Mouse (Mus musculus) gastrocnemius, postnatal 10 days (tissue): ENCODE data around the gene Crocc2. TPM values are rescaled to one million over a fixed set of nuclear protein-coding genes. Genes with fewer than 3 reads are reported as not detected.

Experiments used
- DNase-seq: peaks from one replicate; pipeline ENCODE4 v3.0.0; 2021; ENCODE audit warnings: mixed read lengths
- total RNA-seq, 2 experiments: library from RNA; stranded (reverse); gene quantifications; 2 replicates each; pipeline ENCODE4 v1.2.3; 2021

Crocc2 gene
- total RNA-seq, 2 experiments from 2014 or later, result 0.05 TPM; not detected in 1

DNA sequence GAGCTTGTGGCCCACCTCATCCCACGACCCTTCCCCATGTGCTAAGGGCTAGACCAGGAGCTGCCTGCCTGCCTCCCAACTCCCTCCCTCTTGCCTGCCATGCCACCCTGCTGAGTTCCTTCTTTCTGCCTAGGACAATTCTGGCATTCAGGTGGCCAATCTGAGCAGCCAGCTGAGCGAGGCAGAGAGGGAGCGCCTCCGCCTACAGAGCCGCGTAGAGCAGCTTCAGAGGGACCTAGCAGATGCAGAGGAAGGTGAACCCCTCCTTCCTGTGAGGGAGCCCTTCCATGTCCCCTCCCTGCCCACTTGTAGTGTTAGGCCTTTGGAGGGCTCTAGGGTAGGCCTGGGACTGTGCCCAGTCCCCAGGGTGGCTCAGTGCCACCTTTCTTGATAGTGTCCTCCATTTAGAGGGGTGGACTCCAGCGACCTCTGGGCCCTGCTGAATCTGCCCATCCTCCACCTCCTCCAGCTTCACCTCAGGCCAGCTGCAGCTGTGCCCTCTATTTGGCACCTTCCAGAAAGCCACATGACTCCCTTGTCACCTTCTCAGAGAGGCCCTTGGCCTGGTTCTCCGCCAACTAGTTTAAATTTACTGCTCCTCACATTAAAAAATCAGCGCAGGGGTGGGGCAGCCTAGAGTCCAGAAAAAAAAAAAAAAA lies 48.4 kb downstream of the Crocc2 start:
- DNase-seq, result no peak

DNA sequence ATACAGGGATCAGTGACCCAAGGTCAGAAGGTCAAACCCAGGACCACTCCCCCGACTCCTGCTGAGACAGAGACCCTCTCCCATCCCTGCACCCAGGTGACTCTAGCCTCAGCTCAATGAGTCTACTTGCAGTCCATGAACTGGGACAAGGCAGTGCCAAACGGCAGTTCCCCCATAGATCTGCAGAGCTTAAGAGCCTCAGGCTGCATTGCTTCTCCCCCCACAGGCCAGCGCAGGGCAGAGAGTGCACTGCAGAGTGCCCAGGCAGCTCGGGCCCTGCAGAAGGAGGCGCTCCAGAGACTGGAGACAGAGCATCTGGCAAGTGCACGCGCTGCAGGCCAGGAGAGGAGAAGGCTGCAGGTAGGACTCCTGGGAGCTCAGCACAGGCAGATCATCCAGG lies 49.0 kb downstream of the Crocc2 start:
- no peak for DNase-seq

DNA sequence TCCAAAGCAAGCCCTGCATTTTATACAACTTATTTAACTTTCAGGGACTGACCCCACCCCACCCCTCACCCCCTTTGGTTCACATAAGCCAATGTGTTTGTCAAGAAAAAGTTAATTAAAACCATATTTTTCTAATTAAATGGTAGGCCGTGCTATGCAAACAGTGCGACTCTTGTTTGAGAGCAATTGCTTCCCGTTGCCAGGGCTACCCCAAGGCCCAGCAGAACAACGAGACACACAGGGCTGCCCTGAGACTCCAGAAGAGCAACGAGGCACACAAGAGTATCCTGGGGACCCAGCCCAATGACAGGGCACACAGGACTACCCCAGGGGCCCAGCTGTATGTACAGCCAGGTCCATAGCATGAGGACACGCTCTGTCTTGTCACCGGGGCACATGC lies 52.3 kb downstream of the Crocc2 start:
- no peak for DNase-seq

DNA sequence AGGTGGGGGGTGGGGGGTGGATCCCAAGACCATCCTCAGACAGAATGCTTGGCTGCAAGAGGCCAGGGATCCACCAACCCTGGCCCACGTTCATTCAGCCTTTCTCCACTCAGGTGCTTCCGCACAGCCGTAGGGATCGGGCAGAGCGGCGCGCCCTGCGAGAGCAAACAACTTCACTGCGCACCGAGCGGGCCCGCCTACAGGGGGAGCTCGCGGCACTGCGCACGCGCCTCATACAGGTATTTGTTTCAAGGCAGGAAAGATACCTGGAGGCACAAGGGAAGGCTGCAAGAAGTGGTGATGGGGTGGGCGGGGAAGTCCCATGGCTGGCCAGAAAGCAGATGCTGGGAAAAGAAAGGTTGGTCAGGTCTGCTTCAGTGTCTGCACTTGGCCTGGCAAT lies 55.4 kb downstream of the Crocc2 start:
- DNase-seq, result peak; percentile 67

DNA sequence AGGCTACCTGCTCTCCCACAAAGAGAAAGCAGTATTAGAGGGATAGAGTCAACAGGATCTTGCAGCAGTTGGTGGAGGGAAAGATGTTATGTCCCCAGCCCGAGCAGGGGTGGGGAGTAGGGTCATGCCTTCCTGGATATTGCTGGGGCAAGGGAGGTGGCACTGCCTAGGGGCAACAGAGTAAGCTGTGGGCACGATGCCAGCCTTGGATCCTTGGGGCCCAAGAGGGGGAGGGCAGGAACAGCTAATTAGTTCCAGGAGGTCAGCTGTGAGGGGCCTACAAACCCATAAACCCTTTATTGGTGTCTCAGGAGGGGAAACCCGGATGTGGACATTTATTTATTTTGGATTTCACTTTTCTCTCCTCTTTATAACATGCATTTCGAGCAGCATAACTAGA lies 56.7 kb downstream of the Crocc2 start:
- no peak for DNase-seq

DNA sequence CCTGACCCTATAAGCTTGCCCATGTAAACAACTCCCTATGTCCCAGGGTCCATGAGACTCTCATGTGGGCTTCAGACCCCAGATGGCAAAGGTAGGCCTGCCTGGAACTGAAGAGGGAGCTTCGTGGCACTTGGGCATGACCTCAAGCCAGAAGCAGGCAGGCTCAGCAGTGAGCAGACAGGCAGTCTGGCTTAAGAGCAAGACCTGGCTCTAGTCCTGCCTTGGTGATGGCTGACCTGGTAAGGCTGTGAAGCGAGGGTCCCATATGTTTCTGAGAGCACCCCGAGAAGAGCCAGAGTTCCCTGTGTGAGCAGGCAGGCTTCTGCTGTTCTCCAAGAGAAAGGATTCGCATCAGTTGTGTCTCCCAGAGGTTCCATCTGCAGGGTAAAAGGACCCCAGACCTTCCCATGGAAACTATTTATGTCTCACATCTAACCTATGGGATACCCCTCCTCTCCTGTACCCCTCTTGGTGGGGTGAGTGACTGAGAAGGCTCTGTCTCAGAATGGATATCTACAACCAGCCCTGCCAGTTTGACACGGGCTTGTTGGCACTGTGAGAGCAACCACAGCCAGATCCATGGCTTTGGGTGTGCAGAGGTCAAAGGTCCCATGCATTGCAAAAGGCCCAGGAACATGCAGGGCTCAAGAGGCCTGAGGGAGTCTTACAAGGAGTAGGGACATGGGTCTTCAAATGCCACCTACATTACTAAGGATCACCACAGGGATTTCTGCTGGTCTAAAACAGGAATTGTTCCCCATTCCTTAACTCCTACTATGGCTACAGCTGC lies 57.4 kb downstream of the Crocc2 start:
- no peak for DNase-seq

DNA sequence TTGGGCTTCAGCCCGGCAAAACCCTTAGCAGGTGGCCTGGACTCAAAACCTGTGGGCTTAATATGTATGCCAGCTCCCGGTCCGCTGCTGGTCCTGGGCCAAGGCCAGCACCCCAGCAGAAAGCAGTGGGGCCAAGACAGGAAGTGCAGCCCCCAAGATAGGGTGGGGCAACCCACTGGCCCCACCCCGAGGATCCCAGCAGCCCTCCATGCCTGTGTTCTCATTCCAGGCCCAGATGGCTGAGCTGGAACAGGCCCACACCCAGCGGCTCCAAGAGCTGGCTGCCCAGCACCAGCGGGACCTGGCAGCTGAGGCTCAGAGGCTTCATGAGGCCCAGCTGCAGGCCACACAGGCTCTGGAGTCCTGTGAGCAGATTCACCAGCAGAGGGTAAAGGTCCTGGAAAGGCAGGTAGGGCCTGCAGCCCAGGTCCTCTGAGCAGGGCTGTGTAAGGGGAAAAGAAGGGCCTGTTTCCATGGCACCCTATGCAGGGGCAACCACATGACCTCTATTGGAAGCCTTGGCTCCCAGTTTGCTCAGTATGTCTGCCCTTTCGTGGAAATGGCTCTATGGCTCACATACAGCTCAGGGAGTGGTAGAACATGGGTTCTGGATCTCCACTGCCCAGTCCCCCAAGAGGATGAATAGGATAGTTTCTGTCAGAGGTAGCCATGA lies 58.9 kb downstream of the Crocc2 start:
- peak; percentile 45 for DNase-seq

DNA sequence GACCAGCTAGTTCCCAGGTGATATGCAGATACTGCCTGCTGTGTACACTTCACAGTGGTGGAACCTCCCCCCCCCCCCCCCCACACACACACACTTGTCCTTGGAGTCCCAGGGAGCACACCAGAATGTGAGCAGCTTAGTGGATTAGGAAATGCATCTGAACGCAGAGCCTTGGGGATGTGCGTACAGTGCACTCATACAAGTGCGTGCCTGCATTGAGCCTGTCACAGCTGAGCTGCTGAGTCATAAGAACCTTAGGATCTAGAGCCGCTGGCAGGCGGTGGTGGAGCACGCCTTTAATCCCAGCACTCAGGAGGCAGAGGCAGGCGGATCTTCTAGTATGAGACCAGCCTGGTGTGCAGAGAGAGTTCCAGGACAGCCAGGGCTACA lies 59.4 kb downstream of the Crocc2 start:
- DNase-seq, result no peak

DNA sequence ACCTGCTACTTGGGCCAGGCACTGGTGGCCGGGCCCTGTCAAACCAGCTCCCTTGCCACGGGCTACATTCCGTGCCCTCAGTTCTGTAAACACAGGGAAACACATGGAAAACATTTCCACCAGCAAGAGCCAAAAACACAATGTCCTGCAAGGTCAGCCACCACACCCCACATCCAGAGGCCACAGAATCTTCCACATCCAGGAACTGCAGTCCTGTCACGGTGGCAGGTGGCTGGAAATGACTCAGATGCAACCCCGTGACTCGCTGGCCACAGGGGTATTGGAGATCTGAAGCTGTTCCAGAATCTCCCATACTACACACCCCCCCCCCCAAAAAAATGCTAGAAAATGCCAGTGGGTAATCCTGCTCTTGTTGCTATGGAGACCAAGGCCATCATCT lies 60.7 kb downstream of the Crocc2 start:
- DNase-seq, result no peak

DNA sequence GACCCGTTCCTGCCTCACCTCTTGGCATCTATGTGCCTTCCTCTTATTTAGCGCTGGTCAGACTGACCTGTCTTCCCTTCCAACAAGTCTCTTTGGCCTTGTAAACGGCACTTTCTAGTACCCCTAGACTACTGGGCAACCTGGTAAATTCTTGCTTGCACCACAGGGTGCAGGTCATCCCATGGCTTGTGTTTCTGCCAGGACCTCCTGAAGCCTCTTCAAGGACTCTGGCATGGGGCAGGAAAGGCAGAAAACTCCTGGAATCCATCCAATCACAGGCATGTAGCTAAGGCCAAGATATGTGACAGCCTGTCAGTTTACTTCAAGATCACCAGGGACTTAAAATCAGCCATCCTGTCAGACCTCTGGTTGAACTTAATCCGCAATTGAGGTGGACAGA lies 61.1 kb downstream of the Crocc2 start:
- DNase-seq, result no peak

DNA sequence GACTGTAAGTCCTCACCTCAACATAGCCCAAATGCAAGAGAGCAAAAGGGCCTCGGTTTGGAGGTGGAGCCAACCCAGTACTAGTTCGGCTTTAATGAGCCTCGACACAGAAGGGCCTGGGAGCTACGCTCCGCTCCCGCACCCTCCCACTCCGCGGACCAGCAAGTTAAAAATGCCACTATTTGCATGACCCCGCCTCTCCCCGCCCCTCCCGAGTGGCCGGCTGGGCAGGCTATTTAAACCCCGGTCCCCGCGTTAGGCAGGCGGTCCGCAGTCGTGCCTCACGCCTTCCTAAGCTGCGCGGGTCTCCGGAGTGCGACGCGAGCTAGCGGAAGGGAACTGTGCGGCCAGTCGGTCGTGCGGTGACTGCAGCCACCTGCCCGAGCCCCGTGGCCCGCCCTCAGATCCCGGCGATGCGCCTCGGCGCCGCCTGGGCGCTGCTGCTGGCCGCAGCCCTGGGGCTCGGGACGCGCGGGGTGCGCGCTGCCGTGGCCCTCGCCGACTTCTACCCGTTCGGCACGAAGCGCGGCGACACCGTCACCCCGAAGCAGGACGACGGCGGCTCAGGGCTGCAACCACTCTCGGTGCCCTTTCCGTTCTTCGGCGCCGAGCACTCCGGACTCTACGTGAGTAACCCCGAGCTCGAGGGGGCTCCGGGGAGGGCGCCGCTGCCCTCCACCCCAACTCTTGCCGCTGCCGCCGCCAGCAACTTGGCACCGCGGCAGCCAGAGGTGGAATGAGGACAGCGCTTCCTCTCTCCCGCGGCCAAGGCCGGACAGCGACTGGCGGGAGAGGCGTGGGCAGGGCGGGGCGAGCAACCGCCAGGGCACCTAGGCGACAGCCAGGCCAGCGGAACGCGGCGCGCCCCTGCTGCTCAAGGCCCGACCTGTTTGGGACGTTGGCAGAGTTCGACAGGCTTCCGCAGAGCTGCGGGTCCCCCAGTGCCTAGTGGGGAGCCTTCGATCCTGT lies 67.3 kb downstream of the Crocc2 start, which contains the start of gene Sned1:
Gene Sned1 (plus strand): TSS at position 266 of the 969 bp plus-strand sequence.
- DNase-seq, result peak; percentile 88

DNA sequence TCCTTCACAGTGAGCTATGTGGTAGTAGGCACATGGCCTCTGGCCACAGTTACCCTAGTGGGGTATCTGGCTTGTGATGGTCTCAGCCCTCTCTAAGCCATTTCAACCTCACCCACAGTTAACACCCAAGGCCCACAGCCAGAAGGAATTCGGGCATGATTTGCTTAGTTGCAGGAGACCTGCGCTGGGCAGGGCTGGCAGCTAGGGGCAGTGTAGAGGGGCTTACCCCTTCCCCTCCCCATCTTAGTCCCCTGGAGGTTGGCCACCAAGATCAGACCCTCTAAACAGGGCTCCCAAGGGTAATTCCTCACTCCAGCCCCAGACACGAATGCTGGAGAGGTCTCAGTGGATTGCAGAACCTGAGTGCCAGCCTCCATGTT lies 68.0 kb downstream of the Crocc2 start:
- no peak for DNase-seq

DNA sequence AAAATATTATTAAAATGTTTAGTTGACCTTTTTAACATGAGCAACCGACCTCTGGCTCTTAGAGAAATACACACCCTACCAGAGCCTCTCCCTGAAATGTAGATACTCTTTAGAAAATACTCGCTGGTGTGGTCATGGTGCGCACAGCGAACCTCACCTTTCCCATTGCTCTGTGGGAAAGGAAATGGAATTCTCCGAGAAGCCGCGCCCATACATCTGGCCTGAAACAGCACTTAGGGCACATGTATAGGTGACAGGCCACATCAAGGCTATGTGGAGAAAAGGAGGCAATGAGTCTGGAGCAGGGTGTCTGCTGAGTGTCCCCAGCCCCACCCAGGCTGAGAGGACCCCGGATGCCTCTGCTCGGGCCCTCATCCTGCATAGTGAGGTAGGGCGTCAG lies 69.2 kb downstream of the Crocc2 start:
- no peak for DNase-seq

DNA sequence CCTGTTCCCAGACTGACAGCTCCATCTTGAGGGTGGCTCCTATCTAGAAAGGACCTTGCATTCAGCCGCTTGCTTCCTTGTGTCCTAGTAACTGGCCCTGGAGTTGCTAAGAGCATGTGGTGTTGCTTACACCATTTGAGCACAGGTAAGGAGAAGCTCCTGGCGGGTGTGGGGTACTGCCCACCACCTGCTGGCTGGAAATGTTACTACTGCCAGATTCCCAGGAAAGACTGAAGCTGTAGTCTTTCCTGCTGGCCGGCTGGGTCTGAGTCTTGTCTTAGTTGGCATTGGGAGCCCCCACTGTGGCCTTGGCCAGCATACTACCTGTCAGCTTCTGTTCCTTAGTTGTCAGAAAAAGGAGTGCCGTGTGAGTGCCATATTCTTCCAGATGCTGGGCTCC lies 69.7 kb downstream of the Crocc2 start:
- no peak for DNase-seq

DNA sequence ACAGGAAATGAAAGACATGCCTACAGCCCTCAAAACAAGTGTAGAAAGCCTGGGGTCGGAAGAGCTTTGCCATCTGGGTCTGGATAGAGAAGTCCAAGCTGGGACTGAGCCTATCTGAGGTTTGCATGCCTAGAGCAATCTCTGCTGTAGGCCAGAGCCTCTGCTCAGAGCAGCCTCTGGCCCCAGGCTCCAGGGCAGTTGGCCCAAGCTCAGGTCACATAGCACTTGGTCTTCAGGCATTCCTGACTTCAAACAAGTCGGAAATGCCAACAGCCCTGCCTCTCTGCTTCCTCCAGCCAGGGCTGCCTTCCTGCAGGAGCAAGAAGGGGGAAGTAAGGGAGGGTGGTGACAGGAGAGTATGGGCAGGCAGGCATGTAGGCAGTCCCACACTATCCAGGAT lies 77.4 kb downstream of the Crocc2 start:
- no peak for DNase-seq

DNA sequence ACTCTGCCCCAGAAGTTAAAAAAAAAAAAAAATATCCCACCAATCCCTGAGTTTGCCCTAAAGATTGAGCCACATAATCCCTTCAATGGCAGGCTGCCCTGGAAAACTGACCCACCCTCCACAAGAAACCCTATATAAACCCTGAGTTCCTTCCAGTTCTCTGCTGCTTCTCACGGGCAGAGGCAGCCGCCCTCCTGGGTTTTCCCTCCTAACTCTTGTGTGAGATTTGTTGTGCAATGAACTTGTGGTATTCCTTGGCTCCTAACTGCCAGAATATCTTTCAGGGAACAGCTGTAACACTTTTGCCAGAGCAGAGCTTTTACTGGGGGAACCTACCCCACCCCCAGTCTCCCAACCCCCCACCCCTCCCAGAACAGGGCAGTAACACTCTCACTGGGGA lies 84.1 kb downstream of the Crocc2 start:
- no peak for DNase-seq

DNA sequence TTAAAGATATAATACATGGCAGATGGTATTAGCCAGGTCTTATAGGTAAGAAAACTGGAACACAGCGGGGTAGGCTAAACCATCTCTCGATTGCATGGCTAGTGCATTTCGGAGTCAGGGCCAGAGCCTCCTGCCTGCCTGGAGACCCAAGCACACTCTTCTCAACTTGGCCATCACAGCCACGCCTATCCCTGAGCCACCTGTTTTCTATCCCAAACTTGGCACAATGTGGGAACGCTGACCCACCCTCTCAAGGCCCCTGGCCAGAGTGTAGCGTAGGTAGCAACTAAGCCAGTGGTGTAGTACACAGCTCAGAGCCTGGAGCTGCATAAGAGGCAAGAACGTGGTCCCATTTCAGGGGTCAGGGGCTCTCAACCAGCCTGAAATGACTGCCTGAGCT lies 87.2 kb downstream of the Crocc2 start:
- DNase-seq, result no peak

DNA sequence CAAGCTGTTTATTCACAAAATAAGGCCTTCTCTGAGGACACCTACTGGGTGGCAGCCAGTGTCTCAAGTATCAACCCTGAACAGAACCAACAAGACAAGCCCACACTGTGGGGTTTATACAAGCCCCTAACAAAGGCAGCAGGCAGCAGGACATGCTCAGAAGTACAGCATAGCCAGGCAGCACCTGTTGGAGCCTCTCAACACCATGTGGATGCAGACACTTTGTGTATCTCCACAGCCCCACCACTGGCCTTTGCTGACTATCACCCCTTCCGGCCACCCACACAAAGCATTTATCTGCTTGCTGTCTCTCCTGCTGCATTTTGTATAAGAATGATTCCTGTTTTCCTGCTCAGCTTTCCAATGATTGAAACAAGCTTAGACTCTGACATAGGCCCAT lies 89.0 kb downstream of the Crocc2 start:
- DNase-seq, result no peak

DNA sequence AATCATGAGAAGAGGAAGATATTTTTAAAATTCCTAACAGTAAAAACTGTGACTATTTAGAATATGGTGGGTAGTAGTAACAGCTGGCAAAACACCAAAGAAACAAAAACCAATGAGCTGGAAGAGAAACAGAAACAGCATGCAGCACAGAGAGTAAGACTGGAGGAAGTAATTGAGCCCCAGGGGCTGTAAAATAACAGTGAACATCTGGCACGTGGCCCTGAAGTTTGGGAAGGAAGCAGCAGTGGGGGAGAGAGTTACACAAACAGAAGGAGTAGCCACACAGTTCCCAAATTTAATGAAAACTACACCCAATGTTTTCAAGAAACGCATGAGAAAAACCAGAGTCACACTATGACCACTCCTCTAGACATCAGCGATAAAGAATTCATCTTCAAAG lies 98.7 kb downstream of the Crocc2 start:
- no peak for DNase-seq

DNA sequence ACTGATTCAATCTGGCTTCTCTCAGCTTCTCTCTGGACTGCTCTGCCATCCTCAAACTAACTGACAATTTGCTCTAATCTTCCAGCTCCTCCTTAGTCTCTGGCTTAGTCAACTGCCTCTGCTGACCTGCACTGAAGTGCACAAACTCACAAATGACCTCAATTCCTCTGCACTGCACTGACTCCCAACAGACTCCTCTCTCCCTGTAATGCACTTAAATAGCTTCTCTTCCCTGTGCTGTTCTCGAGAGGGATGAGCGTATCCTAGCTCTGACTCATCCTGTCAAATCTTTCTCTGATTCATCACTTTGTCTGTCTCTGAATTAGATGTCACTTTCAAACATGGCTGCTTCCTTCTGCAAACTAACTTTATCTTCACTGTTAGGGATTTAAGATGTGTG lies 99.7 kb downstream of the Crocc2 start:
- no peak for DNase-seq

DNA sequence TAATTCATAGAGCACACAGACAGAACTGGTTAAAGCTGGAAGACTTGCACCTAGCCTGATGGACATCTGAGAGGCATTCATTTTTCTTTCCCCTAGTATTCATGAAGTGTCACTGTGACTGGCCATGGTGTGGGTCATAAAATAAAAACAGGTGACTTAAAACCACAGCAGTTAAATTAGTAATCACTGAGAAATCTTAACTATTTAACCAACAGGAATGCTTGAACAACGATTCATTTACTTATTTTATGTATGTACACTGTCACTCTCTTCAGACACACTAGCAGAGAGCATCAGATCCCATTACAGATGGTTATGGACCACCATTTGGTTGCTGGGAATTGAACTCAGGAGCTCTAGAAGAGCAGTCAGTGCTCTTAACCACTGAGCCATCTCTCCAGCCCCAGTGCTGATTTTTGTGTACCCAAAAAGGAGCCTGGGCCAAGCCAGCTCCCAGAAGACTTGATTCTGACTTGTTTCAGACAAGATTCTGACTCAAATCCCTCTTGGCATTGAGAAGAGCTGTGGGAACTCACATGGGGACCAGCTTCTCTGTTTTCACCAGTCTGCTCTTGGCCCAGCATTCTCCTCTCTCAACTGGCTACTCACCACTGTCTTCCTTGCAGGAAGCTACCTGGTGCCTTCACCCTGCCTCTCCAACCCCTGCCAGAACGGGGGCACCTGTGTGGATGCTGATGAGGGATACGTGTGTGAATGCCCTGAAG lies 102.2 kb downstream of the Crocc2 start:
- DNase-seq, result no peak

DNA sequence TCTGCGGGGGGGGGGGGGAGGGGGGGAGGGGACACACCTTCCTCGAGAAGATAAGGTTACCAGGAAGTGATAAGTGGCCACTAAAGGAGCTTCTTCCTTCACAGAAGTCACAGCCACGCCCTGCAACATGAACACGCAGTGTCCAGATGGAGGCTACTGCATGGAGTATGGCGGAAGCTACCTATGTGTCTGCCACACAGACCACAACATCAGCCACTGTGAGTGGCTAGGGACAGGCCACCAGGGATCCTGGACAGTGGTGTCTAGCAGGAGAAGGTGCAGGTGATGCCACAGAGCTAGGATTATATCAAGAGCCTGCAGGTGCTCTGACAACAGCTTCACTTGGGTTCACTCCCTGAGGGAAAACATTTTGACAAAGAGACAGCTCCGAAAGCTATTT lies 103.2 kb downstream of the Crocc2 start:
- no peak for DNase-seq
